Mouse (Mus musculus) neural tube, embryonic 13.5 days (tissue): ENCODE results near the gene Cbr2. TPM values are rescaled to one million over a fixed set of nuclear protein-coding genes. Genes with fewer than 3 reads are reported as not detected.

Experiments used
- ATAC-seq: fragments of 200-750 bp; cut with Nextera tagmentation; 2 replicates; pipeline ENCODE4 v1.8.0; 2017; ENCODE audit warnings: low read depth, mild to moderate bottlenecking, moderate TSS enrichment, moderate library complexity
- H3K27ac ChIP-seq: fragments of 300-500 bp; sonication (generic); replicated peaks from 2 replicates; pipeline ENCODE4 v1.5.1; 2015; ENCODE audit warnings: moderate library complexity, mild to moderate bottlenecking, inconsistent platforms
- H3K27me3 ChIP-seq: fragments of 300-500 bp; sonication (generic); 2 replicates; pipeline ENCODE4 v1.6.1; 2015; ENCODE audit warnings: mild to moderate bottlenecking, inconsistent platforms
- H3K36me3 ChIP-seq: fragments of 300-500 bp; sonication (generic); 2 replicates; pipeline ENCODE4 v1.6.1; 2015; ENCODE audit warnings: mild to moderate bottlenecking, inconsistent platforms
- H3K4me1 ChIP-seq: fragments of 300-500 bp; sonication (generic); replicated peaks from 2 replicates; pipeline ENCODE4 v1.6.1; 2015; ENCODE audit warnings: inconsistent platforms
- H3K4me2 ChIP-seq: fragments of 300-500 bp; sonication (generic); 2 replicates; pipeline ENCODE4 v1.6.1; 2015; ENCODE audit warnings: inconsistent platforms, mild to moderate bottlenecking, moderate library complexity
- H3K4me3 ChIP-seq: fragments of 300-500 bp; sonication (generic); 2 replicates; pipeline ENCODE4 v1.5.1; 2015; ENCODE audit warnings: mild to moderate bottlenecking, inconsistent platforms
- H3K9ac ChIP-seq: fragments of 300-500 bp; sonication (generic); 2 replicates; pipeline ENCODE4 v1.6.1; 2015; ENCODE audit warnings: moderate library complexity, mild to moderate bottlenecking, inconsistent platforms
- H3K9me3 ChIP-seq: fragments of 300-500 bp; sonication (generic); 2 replicates; pipeline ENCODE4 v1.6.1; 2016; ENCODE audit warnings: inconsistent platforms
- WGBS: fragments of 180-500 bp; shearing (Covaris S2); methylation state at CpG from one replicate; pipeline ENCODE4 v1.1.7; 2015; 5-methylcytosine and 5-hydroxymethylcytosine counted together
- polyA plus RNA-seq: library from polyadenylated mRNA; unstranded; fragments of >200 nt; fragmentation: Nextera tagmentation; extraction: Ambion mirVana; gene quantifications from 2 replicates; pipeline ENCODE4 v1.2.1, GENCODE M21; 2015

Cbr2 gene
- polyA plus RNA-seq, 1 experiment from 2014 or later = 1.2 TPM

- Histone ChIP-seq H3K4me3 (no peak overlapping the region), H3K4me1 (peaks cover 31% of the 10 kb centered on the region), H3K27me3 (peaks cover 8% of the 10 kb centered on the region), H3K4me2 (no peak overlapping the region), H3K36me3 (peaks cover 59% of the 10 kb centered on the region), H3K9me3 (no peaks in the 10 kb centered on the region), H3K9ac (no peak overlapping the region), H3K27ac (no peak overlapping the region)
- WGBS = 90% methylated on average over 9 of the region's 9 CpGs
- ATAC-seq = no peak
Observed at GRCm38 (mm10) chr11:120719242-120719641, 12.7 kb downstream of the Cbr2 start.

- peaks cover 32% of the 10 kb centered on the region for H3K4me1 ChIP-seq
- H3K36me3 ChIP-seq = peaks cover 62% of the 10 kb centered on the region
- no peaks in the 10 kb centered on the region for H3K27me3 ChIP-seq
- H3K9ac ChIP-seq = no peak overlapping the region; the same call in 1 of the 2 replicates
- 0 out of 2 replicates have a peak overlapping the region, but pooled peaks have one; percentile 51 for H3K4me3 ChIP-seq
- peak overlapping the region; percentile 99 for H3K4me2 ChIP-seq
- no peaks in the 10 kb centered on the region for H3K9me3 ChIP-seq
- no peak overlapping the region for H3K27ac ChIP-seq
- no peak for ATAC-seq
- 88% methylated on average over 9 of the region's 9 CpGs for WGBS
Observed at GRCm38 (mm10) chr11:120715131-120715530, 16.8 kb downstream of the Cbr2 start.

- H3K9ac ChIP-seq = peak overlapping the region; percentile 84
- peak overlapping the region; percentile 51 for H3K4me3 ChIP-seq
- no peak for ATAC-seq
- peak overlapping the region; percentile 66 for H3K27ac ChIP-seq
- H3K9me3 ChIP-seq = no peaks in the 10 kb centered on the region
- peak overlapping the region; percentile 99 for H3K4me2 ChIP-seq
- peaks cover 62% of the 10 kb centered on the region for H3K36me3 ChIP-seq
- no peaks in the 10 kb centered on the region for H3K27me3 ChIP-seq
- 56% methylated on average over 10 of the region's 10 CpGs for WGBS
- H3K4me1 ChIP-seq = peaks cover 32% of the 10 kb centered on the region
Observed at GRCm38 (mm10) chr11:120714546-120714945, 17.4 kb downstream of the Cbr2 start.

GRCm38 (mm10) chr11:120713580-120714518 lies 18.1 kb downstream of the Cbr2 start, which contains the start of the genes Cenpx and Lrrc45:
Gene Cenpx (minus strand): TSS chr11:120713738.
Gene Lrrc45 (plus strand): TSS chr11:120713925.
- Histone ChIP-seq H3K4me3 (peak within 1 kb of the TSS; percentile 51), H3K27ac (peak within 1 kb of the TSS; percentile 83), H3K36me3 (peaks cover 62% of the 10 kb centered on the region), H3K4me2 (peak within 1 kb of the TSS; percentile 99), H3K27me3 (no peaks in the 10 kb centered on the region), H3K9me3 (no peaks in the 10 kb centered on the region), H3K4me1 (peaks cover 32% of the 10 kb centered on the region), H3K9ac (peak within 1 kb of the TSS; percentile 84)
- peak; percentile 97 for ATAC-seq
- WGBS = 1% methylated on average over 53 of the region's 53 CpGs

GRCm38 (mm10) chr11:120712771-120713568 lies 18.9 kb downstream of the Cbr2 start:
- Histone ChIP-seq H3K4me3 (peak overlapping the region; percentile 51), H3K27me3 (no peaks in the 10 kb centered on the region), H3K4me2 (peak overlapping the region; percentile 99), H3K4me1 (peaks cover 32% of the 10 kb centered on the region), H3K9me3 (no peaks in the 10 kb centered on the region), H3K36me3 (peaks cover 58% of the 10 kb centered on the region), H3K9ac (peak overlapping the region; percentile 75), H3K27ac (peak overlapping the region; percentile 83)
- peak; percentile 49 for ATAC-seq
- WGBS = under 1% methylated on average over 38 of the region's 38 CpGs

GRCm38 (mm10) chr11:120711980-120712604 lies 19.8 kb downstream of the Cbr2 start:
- no peak overlapping the region for H3K27ac ChIP-seq
- H3K9me3 ChIP-seq = no peaks in the 10 kb centered on the region
- ATAC-seq = no peak
- peak overlapping the region; percentile 99 for H3K4me2 ChIP-seq
- peak overlapping the region; percentile 51; the same call in 1 of the 2 replicates for H3K4me3 ChIP-seq
- H3K9ac ChIP-seq = peak overlapping the region; percentile 75; the same call in 1 of the 2 replicates
- peaks cover 49% of the 10 kb centered on the region for H3K36me3 ChIP-seq
- peaks cover 35% of the 10 kb centered on the region for H3K4me1 ChIP-seq
- H3K27me3 ChIP-seq = no peaks in the 10 kb centered on the region
- whole genome bisulfite sequencing = 58% methylated on average over 8 of the region's 8 CpGs

- H3K9me3 ChIP-seq = no peaks in the 10 kb centered on the region
Observed at GRCm38 (mm10) chr11:120710672-120711071, 21.2 kb downstream of the Cbr2 start.

GRCm38 (mm10) chr11:120709551-120709950 lies 22.4 kb downstream of the Cbr2 start:
- no peak overlapping the region for H3K9ac ChIP-seq
- no peak overlapping the region for H3K27ac ChIP-seq
- no peaks in the 10 kb centered on the region for H3K27me3 ChIP-seq
- ATAC-seq = no peak
- H3K36me3 ChIP-seq = peaks cover 31% of the 10 kb centered on the region
- 86% methylated on average over 2 of the region's 2 CpGs for WGBS
- H3K9me3 ChIP-seq = no peaks in the 10 kb centered on the region
- no peak overlapping the region for H3K4me3 ChIP-seq
- no peak overlapping the region for H3K4me2 ChIP-seq
- H3K4me1 ChIP-seq = peaks cover 53% of the 10 kb centered on the region

More at GRCm38 (mm10) chr11:120710672-120711071, 21.2 kb downstream of the Cbr2 start:
- H3K4me2 ChIP-seq = no peak overlapping the region
- H3K27ac ChIP-seq = no peak overlapping the region
- no peak for ATAC-seq
- WGBS = 24% methylated on average over 5 of the region's 5 CpGs
- no peak overlapping the region for H3K4me3 ChIP-seq
- peaks cover 36% of the 10 kb centered on the region for H3K36me3 ChIP-seq
- no peaks in the 10 kb centered on the region for H3K27me3 ChIP-seq
- no peak overlapping the region for H3K9ac ChIP-seq
- H3K4me1 ChIP-seq = peaks cover 47% of the 10 kb centered on the region

- H3K27me3 ChIP-seq = no peaks in the 10 kb centered on the region
- WGBS = 35% methylated on average over 5 of the region's 5 CpGs
- peaks cover 40% of the 10 kb centered on the region for H3K36me3 ChIP-seq
- H3K4me2 ChIP-seq = no peak overlapping the region
- H3K4me3 ChIP-seq = no peak overlapping the region
- H3K27ac ChIP-seq = no peak overlapping the region
- ATAC-seq = no peak
- no peak overlapping the region for H3K9ac ChIP-seq
- peaks cover 56% of the 10 kb centered on the region for H3K4me1 ChIP-seq
- no peaks in the 10 kb centered on the region for H3K9me3 ChIP-seq
Observed at GRCm38 (mm10) chr11:120707969-120708368, 23.9 kb downstream of the Cbr2 start.

GRCm38 (mm10) chr11:120707225-120707624 lies 24.7 kb downstream of the Cbr2 start:
- H3K4me1 ChIP-seq = peaks cover 49% of the 10 kb centered on the region
- H3K9ac ChIP-seq = peak overlapping the region; percentile 50; the same call in 1 of the 2 replicates
- ATAC-seq = no peak
- WGBS = 7% methylated on average over 12 of the region's 12 CpGs
- H3K36me3 ChIP-seq = peaks cover 45% of the 10 kb centered on the region
- H3K4me2 ChIP-seq = no peak overlapping the region
- no peak overlapping the region for H3K4me3 ChIP-seq
- H3K9me3 ChIP-seq = no peaks in the 10 kb centered on the region
- H3K27ac ChIP-seq = no peak overlapping the region
- no peaks in the 10 kb centered on the region for H3K27me3 ChIP-seq

- no peak for ATAC-seq
- Histone ChIP-seq H3K4me3 (no peak overlapping the region), H3K27me3 (no peaks in the 10 kb centered on the region), H3K4me2 (no peak overlapping the region), H3K4me1 (peaks cover 42% of the 10 kb centered on the region), H3K27ac (no peak overlapping the region), H3K36me3 (peaks cover 51% of the 10 kb centered on the region), H3K9ac (0 out of 2 replicates have a peak overlapping the region, but pooled peaks have one; percentile 8), H3K9me3 (no peaks in the 10 kb centered on the region)
- 59% methylated on average over 5 of the region's 5 CpGs for WGBS
Observed at GRCm38 (mm10) chr11:120706120-120706519, 25.8 kb downstream of the Cbr2 start.
